Mouse (Mus musculus) CH12.LX (cell line): Measurements from ENCODE around the gene Abca4. TPM values are rescaled to one million over a fixed set of nuclear protein-coding genes. Genes with fewer than 3 reads are reported as not detected.

Source experiments
- DNase-seq: peaks from one replicate; pipeline ENCODE4 v3.0.0-alpha.2; 2013; ENCODE audit errors: extremely low read depth
- H3K27ac ChIP-seq: 2 replicates; pipeline ENCODE4 v1.5.1; 2012; ENCODE audit warnings: low read depth, mild to moderate bottlenecking, control low read depth, moderate library complexity; ENCODE audit not compliant: insufficient read depth
- H3K27me3 ChIP-seq: replicated peaks from 2 replicates; pipeline ENCODE3; 2012; ENCODE audit warnings: inconsistent platforms
- H3K36me3 ChIP-seq, 2 experiments: replicated peaks in 1 of 2; 2 replicates each; pipeline versions ENCODE3 to v1.6.1; 2012; ENCODE audit warnings: inconsistent platforms in 1 of 2, low read length in 1 of 2, mild to moderate bottlenecking in 1 of 2, mixed read lengths in 1 of 2, moderate library complexity in 1 of 2; ENCODE audit not compliant: control insufficient read depth in 1 of 2, insufficient read depth in 1 of 2
- H3K4me1 ChIP-seq, 2 experiments: 2 replicates each; pipeline ENCODE4 v1.6.1; 2012; ENCODE audit warnings: inconsistent platforms in 1 of 2, moderate library complexity in 1 of 2; ENCODE audit not compliant: insufficient read depth in 2 of 2, control insufficient read depth in 1 of 2
- H3K4me2 ChIP-seq: 2 replicates; pipeline ENCODE4 v1.6.1; 2012; ENCODE audit warnings: low read depth, mild to moderate bottlenecking, control low read depth; ENCODE audit not compliant: poor library complexity, insufficient read depth, severe bottlenecking
- H3K4me3 ChIP-seq, 3 experiments: fragments of 150-350 bp in 1 of 3; sonication (generic) in 1 of 3; replicated peaks in 1 of 3; 2 replicates each; pipeline versions ENCODE3 to v1.5.1; 2011 to 2012; ENCODE audit warnings: low read depth in 2 of 3, low read length in 2 of 3, mild to moderate bottlenecking in 2 of 3, moderate library complexity in 2 of 3, control low read depth in 1 of 3, improper control_type of control experiment in 1 of 3, inconsistent platforms in 1 of 3, mixed read lengths in 1 of 3; ENCODE audit not compliant: poor library complexity in 1 of 3
- H3K79me2 ChIP-seq: replicated peaks from 2 replicates; pipeline ENCODE4 v1.6.1; 2012; ENCODE audit warnings: mild to moderate bottlenecking, moderate library complexity; ENCODE audit not compliant: control insufficient read depth, poor library complexity, insufficient read depth, severe bottlenecking; ENCODE audit errors: extremely low read depth
- H3K9ac ChIP-seq: 2 replicates; pipeline ENCODE4 v1.6.1; 2012; ENCODE audit warnings: low read depth, mild to moderate bottlenecking, control low read depth, moderate library complexity; ENCODE audit not compliant: insufficient read depth
- H3K9me3 ChIP-seq: replicated peaks from 2 replicates; pipeline ENCODE3; 2012; ENCODE audit warnings: low read length, inconsistent platforms, mixed read lengths
- CTCF ChIP-seq, 2 experiments: IDR thresholded peaks in 1 of 2; conservative IDR thresholded peaks in 1 of 2; 2 replicates each; pipeline ENCODE4 v1.5.1; 2011 to 2012; ENCODE audit warnings: low read depth in 2 of 2, low read length in 2 of 2, improper control_type of control experiment in 1 of 2, inconsistent platforms in 1 of 2, mild to moderate bottlenecking in 1 of 2, moderate library complexity in 1 of 2
- ELF1 ChIP-seq: IDR thresholded peaks from 2 replicates; pipeline ENCODE4 v1.6.1; 2014; ENCODE audit warnings: low read depth, mild to moderate bottlenecking, inconsistent platforms, low read length, improper control_type of control experiment
- GABPA ChIP-seq: IDR thresholded peaks from 2 replicates; pipeline ENCODE4 v1.6.1; 2012; ENCODE audit warnings: low read depth, low read length, improper control_type of control experiment, inconsistent platforms; ENCODE audit not compliant: insufficient replicate concordance
- IRF4 ChIP-seq: IDR thresholded peaks from 2 replicates; pipeline ENCODE4 v1.6.1; 2014; ENCODE audit warnings: low read depth, mild to moderate bottlenecking, inconsistent platforms, low read length, improper control_type of control experiment
- JUN ChIP-seq: IDR thresholded peaks from 2 replicates; pipeline ENCODE4 v1.6.1; 2011; ENCODE audit warnings: low read depth, mild to moderate bottlenecking, low read length, improper control_type of control experiment, moderate library complexity; ENCODE audit not compliant: insufficient read depth
- JUND ChIP-seq: conservative IDR thresholded peaks from 2 replicates; pipeline ENCODE4 v1.6.1; 2011; ENCODE audit warnings: low read depth, low read length, improper control_type of control experiment
- MAFK ChIP-seq: IDR thresholded peaks from 2 replicates; pipeline ENCODE4 v1.6.1; 2011; ENCODE audit warnings: low read length, improper control_type of control experiment; ENCODE audit not compliant: insufficient replicate concordance
- MAX ChIP-seq: IDR thresholded peaks from 2 replicates; pipeline ENCODE4 v1.6.1; 2011; ENCODE audit warnings: low read length, improper control_type of control experiment
- MXI1 ChIP-seq: IDR thresholded peaks from 2 replicates; pipeline ENCODE4 v1.6.1; 2011; ENCODE audit warnings: mild to moderate bottlenecking, low read depth, low read length, improper control_type of control experiment
- NELFE ChIP-seq: IDR thresholded peaks from 2 replicates; pipeline ENCODE4 v1.6.1; 2011; ENCODE audit warnings: low read depth, low read length, improper control_type of control experiment
- NRF1 ChIP-seq: IDR thresholded peaks from 2 replicates; pipeline ENCODE4 v1.6.1; 2014; ENCODE audit warnings: low read depth, mild to moderate bottlenecking, inconsistent platforms, low read length, improper control_type of control experiment, moderate library complexity
- PAX5 ChIP-seq: IDR thresholded peaks from 2 replicates; pipeline ENCODE4 v1.6.1; 2012; ENCODE audit warnings: low read length, inconsistent platforms, mixed read lengths
- POLR2A ChIP-seq: IDR thresholded peaks from 2 replicates; pipeline ENCODE4 v1.6.1; 2011; ENCODE audit warnings: low read depth, mild to moderate bottlenecking, improper control_type of control experiment, low read length
- RCOR1 ChIP-seq: conservative IDR thresholded peaks from 2 replicates; pipeline ENCODE4 v1.6.1; 2012; ENCODE audit warnings: low read depth, mild to moderate bottlenecking, inconsistent platforms, low read length, improper control_type of control experiment
- SIN3A ChIP-seq: IDR thresholded peaks from 2 replicates; pipeline ENCODE4 v1.6.1; 2012; ENCODE audit warnings: low read length, improper control_type of control experiment, inconsistent platforms
- SMC3 ChIP-seq: IDR thresholded peaks from 2 replicates; pipeline ENCODE4 v1.6.1; 2011; ENCODE audit warnings: low read depth, low read length, improper control_type of control experiment
- UBTF ChIP-seq: IDR thresholded peaks from 2 replicates; pipeline ENCODE4 v1.6.1; 2012; ENCODE audit warnings: low read depth, mild to moderate bottlenecking, inconsistent platforms, low read length, improper control_type of control experiment, moderate library complexity
- USF1 ChIP-seq: IDR thresholded peaks from 2 replicates; pipeline ENCODE4 v1.6.1; 2014; ENCODE audit warnings: low read depth, mild to moderate bottlenecking, inconsistent platforms, low read length, improper control_type of control experiment
- dilution Hi-C: fragments of 300-500 bp; cut with MboI; formaldehyde crosslinking; loops from 2 replicates; pipeline ENCODE4 v1.14.3; 2020; ENCODE audit warnings: low sequenced_read_pairs; ENCODE audit not compliant: extremely low pct_unique_long_range_greater_than_20kb, extremely low pct_ligation_motif_present
- in situ Hi-C: fragments of 300-500 bp; cut with MboI; formaldehyde crosslinking; loops from 3 replicates; pipeline ENCODE4 v1.14.3; 2019; ENCODE audit warnings: low sequenced_read_pairs, low pct_ligation_motif_present, low pct_unique_long_range_greater_than_20kb, mixed read lengths
- polyA plus RNA-seq: library from polyadenylated mRNA; unstranded; fragments of >175 nt; gene quantifications from 2 replicates; pipeline ENCODE4 v1.2.1, GENCODE M21; 2012; ENCODE audit warnings: low read depth; ENCODE audit not compliant: insufficient read length
- total RNA-seq, 2 experiments: library from RNA; depleted of rRNA; stranded (reverse); fragments of 300-350 nt in 1 of 2; fragments of >200 nt in 1 of 2; gene quantifications; 2 replicates each; pipeline ENCODE4 v1.2.3; 2012 to 2014

The Abca4 gene
- total and polyA plus RNA-seq, 3 experiments = 0.34 to 0.57 (median 0.46) TPM

- H3K36me3 ChIP-seq = no peaks in the 10 kb centered on the region
- H3K27ac ChIP-seq = no peak overlapping the region
- dilution Hi-C loops = no loop called here
- H3K4me3 ChIP-seq = no peak overlapping the region
- H3K9ac ChIP-seq = no peak overlapping the region
- DNase-seq = no peak
- in situ Hi-C loops = no loop called here
- no peaks in the 10 kb centered on the region for H3K27me3 ChIP-seq
- H3K79me2 ChIP-seq = no peaks in the 10 kb centered on the region
- TF ChIP-seq NRF1 = no peak
- no peak for TF ChIP-seq ELF1
- no peak for TF ChIP-seq RCOR1
- no peak for TF ChIP-seq JUND
- no peak for TF ChIP-seq PAX5
- TF ChIP-seq SIN3A = no peak
- no peak for TF ChIP-seq USF1
- no peak overlapping the region for H3K4me2 ChIP-seq
- no peaks in the 10 kb centered on the region for H3K9me3 ChIP-seq
- peaks cover 0 to 11% of the 10 kb centered on the region in 2 experiments; a peak in 2 of 4 replicates for H3K4me1 ChIP-seq
These were observed 142.7 kb downstream of the Abca4 start for GRCm38 (mm10) chr3:122186975-122187374.

GRCm38 (mm10) chr3:122196621-122197298, 152.5 kb downstream of the Abca4 start:
- H3K9ac ChIP-seq = no peak overlapping the region
- H3K4me2 ChIP-seq = no peak overlapping the region
- H3K36me3 ChIP-seq = no peaks in the 10 kb centered on the region
- no peaks in the 10 kb centered on the region for H3K27me3 ChIP-seq
- no peaks in the 10 kb centered on the region for H3K9me3 ChIP-seq
- no peaks in the 10 kb centered on the region for H3K4me1 ChIP-seq
- TF ChIP-seq CTCF (conservative IDR thresholded peaks at IDR 0.05 in 1 of 2, IDR thresholded peaks at IDR 0.05 in 1 of 2; ENCODE audit: low read depth in 2 of 2, low read length in 2 of 2) = no peak
- TF ChIP-seq MAX = no peak
- no peak for TF ChIP-seq JUN
- no peak for TF ChIP-seq NRF1
- no peak for TF ChIP-seq MXI1
- TF ChIP-seq IRF4 = no peak
- no peak for TF ChIP-seq POLR2A
- no peak for TF ChIP-seq MAFK
- no peak for TF ChIP-seq GABPA
- TF ChIP-seq NELFE = no peak
- no peak for TF ChIP-seq UBTF
- TF ChIP-seq PAX5 = no peak
- TF ChIP-seq USF1 = no peak
- TF ChIP-seq SIN3A = no peak
- no peak for TF ChIP-seq SMC3
- H3K4me3 ChIP-seq = no peak overlapping the region
- no peaks in the 10 kb centered on the region for H3K79me2 ChIP-seq
- no peak for DNase-seq
- no peak overlapping the region for H3K27ac ChIP-seq
- dilution Hi-C loops (no loop called here), in situ Hi-C loops (no loop called here)
